Mouse (Mus musculus): ENCODE measurements around the gene Hspa8.
"Not testable (repeated sequence)": the region's sequence is repeated elsewhere in the genome, so short reads cannot be mapped to it uniquely, and the experiment has no call there.

DNA sequence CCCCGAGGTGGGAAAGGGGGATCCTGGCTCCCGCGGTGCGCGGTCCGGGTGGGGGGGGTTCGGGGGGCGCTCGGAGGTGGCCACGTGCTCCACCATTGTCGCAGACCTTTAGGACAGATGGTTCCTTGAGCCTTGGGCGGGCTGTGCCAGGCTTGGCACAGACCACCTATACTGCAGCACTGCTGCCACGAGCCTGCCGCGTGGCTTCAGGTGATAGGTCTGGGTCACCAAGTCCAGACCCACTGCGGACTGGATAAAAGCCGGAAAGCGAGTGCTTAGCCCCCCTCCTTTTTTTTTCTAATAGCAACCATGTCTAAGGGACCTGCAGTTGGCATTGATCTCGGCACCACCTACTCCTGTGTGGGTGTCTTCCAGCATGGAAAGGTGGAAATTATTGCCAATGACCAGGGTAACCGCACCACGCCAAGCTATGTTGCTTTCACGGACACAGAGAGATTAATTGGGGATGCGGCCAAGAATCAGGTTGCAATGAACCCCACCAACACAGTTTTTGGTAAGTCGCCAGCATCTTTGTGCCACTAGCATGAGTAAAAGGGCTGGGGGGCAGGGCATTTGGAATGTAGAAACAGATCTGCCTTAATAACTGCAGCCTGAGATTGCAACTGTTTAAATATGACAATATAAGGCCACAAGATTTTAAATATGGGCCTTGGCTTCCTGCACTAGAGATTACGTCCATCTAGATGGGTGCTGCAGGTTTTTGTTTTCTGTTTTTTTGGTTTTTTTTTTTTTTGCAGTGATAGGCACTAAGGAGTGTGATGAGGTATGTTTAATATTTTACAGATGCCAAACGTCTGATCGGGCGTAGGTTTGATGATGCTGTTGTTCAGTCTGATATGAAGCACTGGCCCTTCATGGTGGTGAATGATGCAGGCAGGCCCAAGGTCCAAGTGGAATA, 1.1 kb downstream of the Hspa8 start:
- not testable (repeated sequence) for TF ChIP-seq POLR2A, CTCF (IDR thresholded peaks at IDR 0.05; ENCODE audit: extremely low read depth, insufficient read depth, low read length)
